Mouse (Mus musculus): ENCODE data around the gene Gm13695. TPM values are rescaled to one million over a fixed set of nuclear protein-coding genes. Genes with fewer than 3 reads are reported as not detected.
"Not testable (repeated sequence)": the region's sequence is repeated elsewhere in the genome, so short reads cannot be mapped to it uniquely, and the experiment has no call there.

Gm13695 gene
- polyA plus RNA-seq, 1 experiment from 2014 or later: not detected

DNA sequence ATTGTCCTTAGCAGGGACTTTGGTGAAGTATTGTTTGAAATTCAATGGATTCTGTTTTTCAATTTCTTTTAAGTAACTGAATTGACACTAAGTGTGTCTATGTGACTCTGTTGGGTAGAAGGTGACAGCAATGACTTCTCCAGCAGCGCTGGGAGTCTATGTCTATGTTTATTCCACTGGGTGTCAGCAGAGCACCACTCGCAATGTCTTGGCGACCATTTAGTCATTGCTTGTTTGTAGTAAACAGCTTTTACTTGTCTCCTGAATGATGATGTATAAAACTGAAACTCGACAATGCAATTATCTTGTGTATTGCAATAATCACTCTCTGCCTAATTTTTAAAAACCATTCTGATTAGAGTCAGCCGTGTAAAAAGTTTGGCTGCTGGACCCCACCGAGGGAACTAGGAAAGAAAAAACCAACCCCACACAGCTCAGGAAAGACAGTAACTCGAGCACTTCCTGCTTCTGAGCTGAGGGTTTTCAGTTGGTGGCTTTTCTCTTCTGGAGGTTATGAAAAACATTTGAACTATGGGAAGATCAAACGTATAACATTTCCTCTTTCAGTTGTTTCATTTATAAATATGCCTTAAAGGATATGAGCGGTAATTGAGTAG lies 26.6 kb downstream of the Gm13695 start:
- H3K9me3 ChIP-seq; ATAC-seq (ENCODE audit: extremely low read depth, insufficient number of reproducible peaks, low FRiP score, low TSS enrichment); H3K4me1 ChIP-seq; H3K27ac ChIP-seq (replicated peaks); H3K36me3 ChIP-seq; H3K4me3 ChIP-seq; H3K27me3 ChIP-seq (replicated peaks); H3K9ac ChIP-seq: not testable (repeated sequence)
- peak overlapping the region; percentile 33; the same call in 1 of the 2 replicates for H3K4me2 ChIP-seq
- 37% methylated on average over 8 of the region's 9 CpGs for WGBS

DNA sequence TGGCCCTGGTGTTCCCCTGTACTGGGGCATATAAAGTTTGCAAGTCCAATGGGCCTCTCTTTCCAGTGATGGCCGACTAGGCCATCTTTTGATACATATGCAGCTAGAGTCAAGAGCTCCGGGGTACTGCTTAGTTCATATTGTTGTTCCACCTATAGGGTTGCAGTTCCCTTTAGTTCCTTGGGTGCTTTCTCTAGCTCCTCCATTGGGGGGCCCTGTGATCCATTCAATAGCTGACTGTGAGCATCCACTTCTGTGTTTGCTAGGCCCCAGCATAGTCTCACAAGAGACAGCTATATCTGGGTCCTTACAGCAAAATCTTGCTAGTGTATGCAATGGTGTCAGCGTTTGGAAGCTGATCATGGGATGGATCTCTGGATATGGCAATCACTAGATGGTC lies 27.4 kb downstream of the Gm13695 start:
- ATAC-seq (ENCODE audit: extremely low read depth, insufficient number of reproducible peaks, low FRiP score, low TSS enrichment); H3K9ac ChIP-seq; H3K4me1 ChIP-seq; H3K4me3 ChIP-seq; H3K4me2 ChIP-seq; H3K27ac ChIP-seq (replicated peaks); H3K36me3 ChIP-seq; H3K27me3 ChIP-seq (replicated peaks); H3K9me3 ChIP-seq: not testable (repeated sequence)
- WGBS: 80% methylated on average over 1 of the region's 3 CpGs

DNA sequence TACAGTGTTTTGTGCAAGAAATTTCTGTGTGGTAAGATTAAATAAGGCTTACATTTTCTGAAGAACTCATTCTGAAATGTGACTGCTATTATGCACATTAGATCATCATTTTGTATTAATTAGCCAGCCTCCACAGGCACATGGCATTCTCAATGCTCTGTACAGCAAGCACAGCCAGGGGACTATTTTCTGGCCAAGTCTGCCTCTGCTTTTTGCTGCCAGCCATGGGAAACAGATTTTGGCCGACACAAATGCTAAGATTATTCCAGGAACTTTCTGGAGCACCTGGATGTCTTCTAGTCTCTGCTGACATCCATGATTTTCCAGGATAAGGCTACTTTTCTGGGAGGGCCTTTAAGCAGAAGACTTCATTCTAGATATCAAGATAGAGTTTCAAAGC lies 41.8 kb downstream of the Gm13695 start:
- Histone ChIP-seq H3K4me1 (no peaks in the 10 kb centered on the region), H3K27ac (replicated peaks) (no peak overlapping the region), H3K9me3 (no peaks in the 10 kb centered on the region), H3K9ac (no peak overlapping the region), H3K27me3 (replicated peaks) (no peaks in the 10 kb centered on the region), H3K36me3 (no peaks in the 10 kb centered on the region), H3K4me3 (no peak overlapping the region), H3K4me2 (no peak overlapping the region)
- no peak for ATAC-seq (ENCODE audit: extremely low read depth, insufficient number of reproducible peaks, low FRiP score, low TSS enrichment)
- 47% methylated on average over 1 of the region's 1 CpGs for WGBS

DNA sequence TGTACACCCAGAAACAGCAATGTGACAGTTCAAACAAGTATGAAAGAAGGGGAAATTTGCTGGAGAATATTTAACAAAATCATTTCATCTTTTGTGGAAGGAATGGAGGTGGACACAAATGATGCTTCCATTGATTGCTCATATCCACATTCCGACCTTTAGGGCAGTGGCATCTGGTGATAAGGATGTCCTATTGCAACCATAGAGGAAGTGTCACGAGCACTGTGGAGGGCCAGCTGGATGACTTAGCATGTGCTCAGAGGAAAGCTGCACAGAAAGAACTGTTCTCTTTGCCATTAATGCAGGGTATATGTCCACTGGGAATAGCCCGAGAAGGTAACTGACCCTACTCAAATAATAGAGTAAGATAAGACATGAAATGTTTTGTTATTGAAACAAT lies 42.7 kb downstream of the Gm13695 start:
- no peak overlapping the region for H3K4me2 ChIP-seq
- no peaks in the 10 kb centered on the region for H3K4me1 ChIP-seq
- H3K27me3 ChIP-seq (replicated peaks): no peaks in the 10 kb centered on the region
- 53% methylated on average over 3 of the region's 3 CpGs for WGBS
- H3K27ac ChIP-seq (replicated peaks): no peak overlapping the region
- H3K4me3 ChIP-seq: no peak overlapping the region
- no peak overlapping the region for H3K9ac ChIP-seq
- no peaks in the 10 kb centered on the region for H3K9me3 ChIP-seq
- no peak for ATAC-seq (ENCODE audit: extremely low read depth, insufficient number of reproducible peaks, low FRiP score, low TSS enrichment)
- H3K36me3 ChIP-seq: no peaks in the 10 kb centered on the region

GRCm38 (mm10) chr2:84014572-84014971 lies 47.5 kb downstream of the Gm13695 start:
- Histone ChIP-seq H3K9ac (no peak overlapping the region), H3K9me3 (no peaks in the 10 kb centered on the region), H3K27me3 (replicated peaks) (no peaks in the 10 kb centered on the region), H3K36me3 (no peaks in the 10 kb centered on the region), H3K4me1 (peaks cover 11% of the 10 kb centered on the region), H3K4me2 (no peak overlapping the region), H3K27ac (replicated peaks) (no peak overlapping the region), H3K4me3 (no peak overlapping the region)
- 60% methylated on average over 6 of the region's 6 CpGs for WGBS
- ATAC-seq (ENCODE audit: extremely low read depth, insufficient number of reproducible peaks, low FRiP score, low TSS enrichment): no peak

DNA sequence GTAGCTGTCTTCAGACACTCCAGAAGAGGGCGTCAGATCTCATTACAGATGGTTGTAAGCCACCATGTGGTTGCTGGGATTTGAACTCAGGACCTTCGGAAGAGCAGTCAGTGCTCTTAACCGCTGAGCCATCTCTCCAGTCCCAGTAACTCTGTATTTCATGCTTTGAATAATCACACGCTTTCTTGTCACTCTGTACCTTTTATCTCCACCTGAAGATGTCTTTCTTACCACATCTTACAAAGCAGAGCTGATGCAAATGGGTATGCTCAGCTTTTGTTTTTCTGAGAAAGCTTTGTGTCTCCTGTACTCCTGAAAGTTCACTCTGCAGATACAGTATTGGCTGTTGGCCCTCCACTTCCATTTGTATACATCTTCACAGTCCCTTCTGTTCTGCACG lies 49.2 kb downstream of the Gm13695 start:
- not testable (repeated sequence) for H3K4me3 ChIP-seq; H3K9me3 ChIP-seq; H3K27me3 ChIP-seq (replicated peaks); H3K9ac ChIP-seq; H3K27ac ChIP-seq (replicated peaks); H3K36me3 ChIP-seq; ATAC-seq (ENCODE audit: extremely low read depth, insufficient number of reproducible peaks, low FRiP score, low TSS enrichment); H3K4me2 ChIP-seq
- peaks cover 15% of the 10 kb centered on the region for H3K4me1 ChIP-seq
- 78% methylated on average over 5 of the region's 5 CpGs for WGBS

GRCm38 (mm10) chr2:84018330-84018729 lies 51.2 kb downstream of the Gm13695 start:
- H3K27me3 ChIP-seq (replicated peaks): no peaks in the 10 kb centered on the region
- peak overlapping the region; percentile 18; the same call in 1 of the 2 replicates for H3K4me2 ChIP-seq
- H3K36me3 ChIP-seq: no peaks in the 10 kb centered on the region
- H3K4me3 ChIP-seq: no peak overlapping the region
- WGBS: 18% methylated on average over 3 of the region's 3 CpGs
- peaks cover 15% of the 10 kb centered on the region for H3K4me1 ChIP-seq
- ATAC-seq (ENCODE audit: extremely low read depth, insufficient number of reproducible peaks, low FRiP score, low TSS enrichment): peak; percentile 42; the same call in 1 of the 2 replicates
- no peaks in the 10 kb centered on the region for H3K9me3 ChIP-seq
- peak overlapping the region; percentile 45; the same call in 1 of the 2 replicates for H3K27ac ChIP-seq (replicated peaks)
- no peak overlapping the region for H3K9ac ChIP-seq

Other genes starting within 250 kb of the Gm13695 start
- 48.8 and 50.4 TPM in 2 replicates for gene Itgav, start 242.9 kb upstream of the Gm13695 start, polyA plus RNA-seq (2015; fragmentation: Nextera tagmentation; extraction: Ambion mirVana)
- 2.1 and 2.7 TPM in 2 replicates for gene Fam171b, start 154.7 kb upstream of the Gm13695 start, polyA plus RNA-seq (2015; fragmentation: Nextera tagmentation; extraction: Ambion mirVana)
- not detected in 2 replicates for gene Zswim2, start 26.1 kb upstream of the Gm13695 start, polyA plus RNA-seq (2015; fragmentation: Nextera tagmentation; extraction: Ambion mirVana)
- gene Gm13698, start 11.6 kb upstream of the Gm13695 start, polyA plus RNA-seq (2015; fragmentation: Nextera tagmentation; extraction: Ambion mirVana): not detected in 2 replicates
- not detected in 2 replicates for gene Gm13693, start 5.8 kb upstream of the Gm13695 start, polyA plus RNA-seq (2015; fragmentation: Nextera tagmentation; extraction: Ambion mirVana)
- gene Gm13696, start 5.8 kb downstream of the Gm13695 start, polyA plus RNA-seq (2015; fragmentation: Nextera tagmentation; extraction: Ambion mirVana): not detected in 2 replicates
- not detected in 2 replicates for gene Gm13694, start 11.6 kb downstream of the Gm13695 start, polyA plus RNA-seq (2015; fragmentation: Nextera tagmentation; extraction: Ambion mirVana)
- not detected in 2 replicates for gene Gm13697, start 17.4 kb downstream of the Gm13695 start, polyA plus RNA-seq (2015; fragmentation: Nextera tagmentation; extraction: Ambion mirVana)
- gene Gm13691, start 23.2 kb downstream of the Gm13695 start, polyA plus RNA-seq (2015; fragmentation: Nextera tagmentation; extraction: Ambion mirVana): not detected in 2 replicates